9 mouse cellular contexts compared by ENCODE assay signal in the genomic region with DNA sequence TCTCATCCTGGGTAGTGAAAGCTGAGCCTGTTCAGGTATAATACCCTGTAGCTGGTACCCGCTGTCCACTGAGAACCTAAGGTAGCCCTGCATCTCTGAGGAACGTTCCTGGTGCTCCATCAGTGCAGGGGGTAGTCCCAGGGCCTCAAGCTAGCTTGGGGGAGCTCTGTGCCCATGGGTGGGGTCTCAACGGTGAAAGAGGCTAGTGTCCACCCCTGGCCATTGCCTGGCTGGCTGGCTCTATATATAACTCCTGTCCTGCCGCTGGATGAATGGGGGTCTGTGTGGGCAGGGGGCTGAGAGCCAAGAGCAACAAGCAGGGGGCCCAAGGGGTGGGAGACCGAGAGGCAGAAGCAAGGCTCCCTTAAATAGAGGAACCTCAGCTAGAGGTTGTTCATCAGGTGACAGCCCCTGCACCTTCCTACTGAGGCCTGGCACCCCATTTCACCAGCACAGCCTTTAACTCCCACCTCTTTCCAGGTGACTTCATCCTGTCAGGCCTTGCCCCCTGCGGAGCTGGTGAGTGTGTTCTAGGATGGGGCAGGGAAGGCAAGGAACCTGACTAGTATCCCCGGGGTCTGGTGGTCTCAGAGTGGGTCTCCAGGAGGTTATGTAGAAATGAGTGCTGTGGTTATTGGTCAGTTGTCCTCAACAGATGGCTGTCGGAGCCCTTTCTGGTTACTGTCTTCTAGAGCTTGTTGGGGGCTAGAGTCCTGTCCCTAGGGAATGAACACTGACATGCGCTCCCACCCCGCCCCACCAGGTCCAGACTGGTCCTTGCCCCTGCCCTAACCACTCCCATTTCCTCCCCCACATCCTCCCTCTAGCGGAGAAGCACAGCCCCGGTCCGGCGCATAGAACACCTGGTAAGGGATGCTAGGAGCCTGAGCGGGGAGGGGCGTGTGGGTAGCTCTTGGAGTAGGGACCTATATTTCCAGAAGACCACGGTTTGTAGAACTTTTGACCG. TPM values are rescaled to one million over a fixed set of nuclear protein-coding genes. Genes with fewer than 3 reads are reported as not detected.
DNase-seq lines count a peak whose midpoint lies in the region; ATAC-seq and TF ChIP-seq lines count a peak whose summit lies in the region.
"Had no signal": no experiment of that assay in that cellular context is flagged by ENCODE, and none has a peak within 500 bp of the region (broad histone marks: within the 10 kb centered on the region; RNA-seq: fewer than 3 reads in every experiment).

No protein-coding gene starts in this region.

- H3K27ac ChIP-seq in embryonic facial prominence, embryonic 14.5 days (replicated peaks; ENCODE audit: low read depth, low read length): peak overlapping the region; percentile 99
- no peak overlapping the region for H3K27ac ChIP-seq in liver, postnatal 0 days (ENCODE audit: low read depth)

- H3K79me2 ChIP-seq in C2C12 (ENCODE audit: control insufficient read depth, insufficient read depth): peaks cover 52% of the 10 kb centered on the region

- H3K9me3 ChIP-seq in embryonic facial prominence, embryonic 14.5 days (ENCODE audit: control insufficient read depth, low read length): no peaks in the 10 kb centered on the region
- H3K9me3 ChIP-seq in liver, postnatal 0 days (ENCODE audit: low read length): no peaks in the 10 kb centered on the region

- peaks cover 61% of the 10 kb centered on the region for H3K36me3 ChIP-seq in C2C12 (ENCODE audit: control insufficient read depth, insufficient read depth)
- peaks cover 63% of the 10 kb centered on the region for H3K36me3 ChIP-seq in embryonic facial prominence, embryonic 14.5 days (ENCODE audit: control insufficient read depth, insufficient read depth, low read length)
- H3K36me3 ChIP-seq in liver, postnatal 0 days (replicated peaks; ENCODE audit: insufficient read depth, low read length): peaks cover 17% of the 10 kb centered on the region

- 28% methylated on average over 18 of the region's 18 CpGs for WGBS in embryonic facial prominence, embryonic 14.5 days
- 25% methylated on average over 17 of the region's 18 CpGs for WGBS in liver, postnatal 0 days (ENCODE audit: insufficient replicate concordance)

- peak overlapping the region; percentile 41 for H3ac ChIP-seq in C2C12 (ENCODE audit: control insufficient read depth, insufficient read length, low read depth)

- H3K4me1 ChIP-seq in embryonic facial prominence, embryonic 14.5 days (ENCODE audit: control insufficient read depth, insufficient read depth, low read length): peaks cover 49% of the 10 kb centered on the region
- H3K4me1 ChIP-seq in liver, postnatal 0 days (ENCODE audit: insufficient read depth): peaks cover 55% of the 10 kb centered on the region

- H3K4me2 ChIP-seq in embryonic facial prominence, embryonic 14.5 days (ENCODE audit: low read depth, low read length): peak overlapping the region; percentile 65
- H3K4me2 ChIP-seq in liver, postnatal 0 days (ENCODE audit: low read depth, low read length): peak overlapping the region; percentile 64

- H3K9ac ChIP-seq in embryonic facial prominence, embryonic 14.5 days (ENCODE audit: low read depth, low read length): peak overlapping the region; percentile 2
- H3K9ac ChIP-seq in liver, postnatal 0 days (replicated peaks): no peak overlapping the region

- DNase-seq in adrenal gland, postnatal 14 days: peak; percentile 56
- no peak for DNase-seq in adrenal gland, postnatal 10 days
- peak; percentile 56 for DNase-seq in embryonic facial prominence, embryonic 14.5 days (ENCODE audit: low spot score)
- peak; percentile 56 for DNase-seq in liver, postnatal 0 days
- peak; percentile 58 to 70 for DNase-seq in thymus, postnatal 36 days
- no peak for DNase-seq in frontal cortex, adult 2 months (ENCODE audit: extremely low spot score in 1 of 2, low spot score in 1 of 2)

- H3K27me3 ChIP-seq in C2C12 (ENCODE audit: control insufficient read depth, insufficient read depth, insufficient read length): no peaks in the 10 kb centered on the region
- no peaks in the 10 kb centered on the region for H3K27me3 ChIP-seq in embryonic facial prominence, embryonic 14.5 days (replicated peaks; ENCODE audit: control insufficient read depth, insufficient read depth, low read length)
- H3K27me3 ChIP-seq in liver, postnatal 0 days (ENCODE audit: insufficient read depth, low read length): 0 out of 2 replicates have a peak, but pooled peaks cover 8% of the 10 kb centered on the region

- no peak for ATAC-seq in embryonic facial prominence, embryonic 14.5 days (ENCODE audit: low read depth)
- ATAC-seq in inflammation-experienced regulatory T-cells, adult 6 months: peak; percentile 47
- no peak for ATAC-seq in liver, postnatal 0 days

- TF ChIP-seq CTCF in C2C12 (IDR thresholded peaks at IDR 0.05; ENCODE audit: control insufficient read depth, insufficient read depth, insufficient read length): no peak
- TF ChIP-seq CTCF in liver, postnatal 0 days (IDR thresholded peaks at IDR 0.05; ENCODE audit: low read depth): peak; percentile 45

- no peak for TF ChIP-seq EP300 in liver, postnatal 0 days (IDR thresholded peaks at IDR 0.05; ENCODE audit: low read depth)

- H3K79me3 ChIP-seq in C2C12 (ENCODE audit: low read depth): peaks cover 6% of the 10 kb centered on the region

- no peak overlapping the region for H3K4me3 ChIP-seq in C2C12 (ENCODE audit: insufficient read depth, poor library complexity, severe bottlenecking)
- peak overlapping the region; percentile 15 for H3K4me3 ChIP-seq in embryonic facial prominence, embryonic 14.5 days (ENCODE audit: low read depth, low read length)
- peak overlapping the region; percentile 4; the same call in 1 of the 2 replicates for H3K4me3 ChIP-seq in liver, postnatal 0 days (ENCODE audit: low read depth, low read length)

TF ChIP-seq in C2C12, 6 proteins besides CTCF, POLR2A, EP300 and RAD21:
- TF ChIP-seq MAX (IDR thresholded peaks at IDR 0.05) (no peak), USF1 (IDR thresholded peaks at IDR 0.05; ENCODE audit: low read depth) (no peak), CEBPB (IDR thresholded peaks at IDR 0.05; ENCODE audit: low read depth) (no peak), MYOD1 (IDR thresholded peaks at IDR 0.05; ENCODE audit: control insufficient read depth, insufficient read length, low read depth) (no peak), FOSL1 (IDR thresholded peaks at IDR 0.05; ENCODE audit: insufficient read depth, low read length, poor library complexity, severe bottlenecking) (no peak), MYOG (IDR thresholded peaks at IDR 0.05; ENCODE audit: control insufficient read depth, extremely low read depth, insufficient read length) (no peak)
TF ChIP-seq in C2C12: peak in this region for 0.

RNA-seq across cellular contexts. Expression of gene Tns2, which starts 5.8 kb away (rescaled TPM):
- 83.0 and 121 TPM in 2 replicates for total RNA-seq in adrenal gland, postnatal 14 days (2021)
- 10 to 100 TPM; 64.5 to 84.6 TPM for total RNA-seq in adrenal gland, postnatal 10 days (2021)
- 67.8 TPM for polyA plus RNA-seq in C2C12 (2012; fragmentation: generic; extraction: Trizol)
- polyA plus RNA-seq in embryonic facial prominence, embryonic 14.5 days (2014; fragmentation: Nextera tagmentation; extraction: Ambion mirVana): 45.9 and 56.4 TPM in 2 replicates
- 1 to 10 TPM; 3.3 to 4.2 (median 3.8) TPM for polyA plus RNA-seq in inflammation-experienced regulatory T-cells, adult 6 months (2017; shearing (Covaris generic))
- 9.2 TPM in 2 replicates for polyA plus RNA-seq in liver, postnatal 0 days (2015; fragmentation: Nextera tagmentation; extraction: Ambion mirVana)
- 28.0 and 29.5 TPM in 2 replicates for polyA plus RNA-seq in frontal cortex, adult 2 months (2012; rRNA removed)

RNA-seq across cellular contexts. Expression of gene Spryd3, which starts 30.0 kb away (rescaled TPM):
- 23.3 and 30.8 TPM in 2 replicates for total RNA-seq in adrenal gland, postnatal 14 days (2021)
- total RNA-seq in adrenal gland, postnatal 10 days (2021): 10 to 100 TPM; 27.4 to 31.5 TPM
- 47.1 TPM for polyA plus RNA-seq in C2C12 (2012; fragmentation: generic; extraction: Trizol)
- polyA plus RNA-seq in embryonic facial prominence, embryonic 14.5 days (2014; fragmentation: Nextera tagmentation; extraction: Ambion mirVana): 19.2 TPM in 2 replicates
- polyA plus RNA-seq in inflammation-experienced regulatory T-cells, adult 6 months (2017; shearing (Covaris generic)): 10 to 100 TPM; 32.1 to 44.8 (median 33.6) TPM
- 9.2 and 10.0 TPM in 2 replicates for polyA plus RNA-seq in liver, postnatal 0 days (2015; fragmentation: Nextera tagmentation; extraction: Ambion mirVana)
- 127 and 136 TPM in 2 replicates for polyA plus RNA-seq in frontal cortex, adult 2 months (2012; rRNA removed)

RNA-seq across cellular contexts. Expression of gene Eif4b, which starts 32.5 kb away (rescaled TPM):
- total RNA-seq in adrenal gland, postnatal 14 days (2021): 224 and 250 TPM in 2 replicates
- 100 to 1,000 TPM; 248 to 266 TPM for total RNA-seq in adrenal gland, postnatal 10 days (2021)
- polyA plus RNA-seq in C2C12 (2012; fragmentation: generic; extraction: Trizol): 268 TPM
- 123 and 141 TPM in 2 replicates for polyA plus RNA-seq in embryonic facial prominence, embryonic 14.5 days (2014; fragmentation: Nextera tagmentation; extraction: Ambion mirVana)
- 100 to 1,000 TPM in 2 of 3 experiments, 10 to 100 TPM in 1; 90.5 to 131 (median 129) TPM for polyA plus RNA-seq in inflammation-experienced regulatory T-cells, adult 6 months (2017; shearing (Covaris generic))
- 30.9 and 32.2 TPM in 2 replicates for polyA plus RNA-seq in liver, postnatal 0 days (2015; fragmentation: Nextera tagmentation; extraction: Ambion mirVana)
- 108 and 115 TPM in 2 replicates for polyA plus RNA-seq in frontal cortex, adult 2 months (2012; rRNA removed)

RNA-seq across cellular contexts. Expression of gene Igfbp6, which starts 38.1 kb away (rescaled TPM):
- total RNA-seq in adrenal gland, postnatal 14 days (2021): 45.7 and 48.0 TPM in 2 replicates
- total RNA-seq in adrenal gland, postnatal 10 days (2021): 10 to 100 TPM; 40.3 to 48.1 TPM
- polyA plus RNA-seq in C2C12 (2012; fragmentation: generic; extraction: Trizol): 297 TPM
- 15.0 and 20.1 TPM in 2 replicates for polyA plus RNA-seq in embryonic facial prominence, embryonic 14.5 days (2014; fragmentation: Nextera tagmentation; extraction: Ambion mirVana)
- polyA plus RNA-seq in inflammation-experienced regulatory T-cells, adult 6 months (2017; shearing (Covaris generic)): under 1 TPM in 1 of 3 experiments, not detected in 2; 0.33 TPM
- polyA plus RNA-seq in liver, postnatal 0 days (2015; fragmentation: Nextera tagmentation; extraction: Ambion mirVana): 4.8 and 5.9 TPM in 2 replicates
- 46.3 and 51.8 TPM in 2 replicates for polyA plus RNA-seq in frontal cortex, adult 2 months (2012; rRNA removed)

RNA-seq across cellular contexts. Expression of gene Soat2, which starts 44.3 kb away (rescaled TPM):
- 0.26 and 4.7 TPM in 2 replicates for total RNA-seq in adrenal gland, postnatal 14 days (2021)
- 1 to 10 TPM; 4.9 to 8.1 TPM for total RNA-seq in adrenal gland, postnatal 10 days (2021)
- polyA plus RNA-seq in C2C12 (2012; fragmentation: generic; extraction: Trizol): 0.06 TPM
- polyA plus RNA-seq in embryonic facial prominence, embryonic 14.5 days (2014; fragmentation: Nextera tagmentation; extraction: Ambion mirVana): 0.17 and 0.63 TPM in 2 replicates
- polyA plus RNA-seq in inflammation-experienced regulatory T-cells, adult 6 months (2017; shearing (Covaris generic)): 1 to 10 TPM in 2 of 3 experiments, under 1 TPM in 1; 0.94 to 4.9 (median 1.3) TPM
- polyA plus RNA-seq in liver, postnatal 0 days (2015; fragmentation: Nextera tagmentation; extraction: Ambion mirVana): 10.9 and 13.6 TPM in 2 replicates
- 0.16 and 0.25 TPM in 2 replicates for polyA plus RNA-seq in frontal cortex, adult 2 months (2012; rRNA removed)
- total RNA-seq: heart, postnatal 36 days had no signal

Comparison
In these comparisons a context has a peak if more than half of its experiments do, and no peak if none do; other contexts are left out.
1. DNase-seq: peak in adrenal gland, postnatal 14 days (single experiment), embryonic facial prominence, embryonic 14.5 days (single experiment), liver, postnatal 0 days (single experiment) and thymus, postnatal 36 days (2 of 2); none in adrenal gland, postnatal 10 days (single experiment) and frontal cortex, adult 2 months (0 of 2).